Mouse (Mus musculus) liver (tissue): Measurements from ENCODE around the gene Rab40c.
"Not testable (repeated sequence)": the region's sequence is repeated elsewhere in the genome, so short reads cannot be mapped to it uniquely, and the experiment has no call there.

Source experiments
- DNase-seq: peaks from one replicate; pipeline ENCODE4 v3.0.0-alpha.2; 2020; ENCODE audit warnings: mixed read lengths

The Rab40c gene

GRCm38 (mm10) chr17:25874148-25874720 is 45.3 kb downstream of the Rab40c start:
- DNase-seq: no peak

GRCm38 (mm10) chr17:25873405-25874147 is 46.0 kb downstream of the Rab40c start:
- no peak for DNase-seq

- DNase-seq: no peak
Measured at GRCm38 (mm10) chr17:25872676-25873075, 46.9 kb downstream of the Rab40c start.

- DNase-seq: not testable (repeated sequence)
Measured at GRCm38 (mm10) chr17:25871566-25871965, 48.0 kb downstream of the Rab40c start.

- DNase-seq: no peak
Measured at GRCm38 (mm10) chr17:25869954-25870353, 49.6 kb downstream of the Rab40c start.

- DNase-seq: no peak
Measured at GRCm38 (mm10) chr17:25869498-25869897, 50.0 kb downstream of the Rab40c start.

GRCm38 (mm10) chr17:25868601-25869191 is 50.8 kb downstream of the Rab40c start, which contains the start of gene Mcrip2:
Mcrip2 (minus strand) TSS chr17:25868764.
- peak; percentile 80 for DNase-seq

- peak; percentile 45 for DNase-seq
Measured at GRCm38 (mm10) chr17:25867836-25868600, 51.5 kb downstream of the Rab40c start.

GRCm38 (mm10) chr17:25867509-25867835 is 52.1 kb downstream of the Rab40c start:
- DNase-seq: peak; percentile 30

- no peak for DNase-seq
Measured at GRCm38 (mm10) chr17:25866172-25866571, 53.4 kb downstream of the Rab40c start.

- DNase-seq: no peak
Measured at GRCm38 (mm10) chr17:25865288-25865687, 54.2 kb downstream of the Rab40c start.

GRCm38 (mm10) chr17:25864311-25864710 is 55.2 kb downstream of the Rab40c start:
- no peak for DNase-seq

GRCm38 (mm10) chr17:25863681-25864080 is 55.8 kb downstream of the Rab40c start:
- no peak for DNase-seq

GRCm38 (mm10) chr17:25861704-25862612 is 57.6 kb downstream of the Rab40c start:
- no peak for DNase-seq

GRCm38 (mm10) chr17:25860832-25861703 is 58.5 kb downstream of the Rab40c start, which contains the start of gene Wdr90:
Wdr90 (minus strand) TSS chr17:25861501.
- DNase-seq: peak; percentile 88

- no peak for DNase-seq
Measured at GRCm38 (mm10) chr17:25860229-25860628, 59.3 kb downstream of the Rab40c start.

- peak; percentile 96 for DNase-seq
Measured at GRCm38 (mm10) chr17:25844396-25844901, 75.1 kb downstream of the Rab40c start, which contains the start of gene Rhot2. Rhot2 (minus strand) TSS chr17:25844851.

- peak; percentile 65 for DNase-seq
Measured at GRCm38 (mm10) chr17:25843636-25844395, 75.7 kb downstream of the Rab40c start.

GRCm38 (mm10) chr17:25843122-25843521 is 76.4 kb downstream of the Rab40c start:
- no peak for DNase-seq

GRCm38 (mm10) chr17:25842509-25842908 is 77.0 kb downstream of the Rab40c start:
- no peak for DNase-seq
